Mouse (Mus musculus): Measurements from ENCODE around the gene Fam196a. TPM values are rescaled to one million over a fixed set of nuclear protein-coding genes. Genes with fewer than 3 reads are reported as not detected.

Gene Fam196a
- total and polyA plus RNA-seq, 2 experiments from 2014 or later = 10.5 to 31.9 TPM

GRCm38 (mm10) chr7:134894604-134895003 lies 43.6 kb downstream of the Fam196a start:
- no peak overlapping the region for H3K4me2 ChIP-seq (ENCODE audit: low read depth, low read length, poor library complexity, severe bottlenecking)
- DNase-seq (ENCODE audit: low spot score) (peak; percentile 17), ATAC-seq (ENCODE audit: low FRiP score) (no peak)
- WGBS = 54% methylated on average over 2 of the region's 2 CpGs
- H3K9ac ChIP-seq (replicated peaks; ENCODE audit: low read length, poor library complexity, severe bottlenecking) = no peak overlapping the region
- TF ChIP-seq CTCF (IDR thresholded peaks at IDR 0.05) = no peak
- no peak overlapping the region for H3K27ac ChIP-seq (ENCODE audit: low read depth, low read length)
- no peak overlapping the region for H3K4me3 ChIP-seq (ENCODE audit: low read depth, low read length)
- no peaks in the 10 kb centered on the region for H3K27me3 ChIP-seq (ENCODE audit: insufficient read depth, low read length)
- H3K9me3 ChIP-seq (ENCODE audit: low read length) = no peaks in the 10 kb centered on the region
- no peaks in the 10 kb centered on the region for H3K36me3 ChIP-seq (ENCODE audit: insufficient read depth, low read length)
- H3K4me1 ChIP-seq (ENCODE audit: insufficient read depth, low read length) = no peaks in the 10 kb centered on the region; the same call in 1 of the 2 replicates

- DNase-seq (ENCODE audit: low spot score) (no peak), ATAC-seq (ENCODE audit: low FRiP score) (no peak)
- Histone ChIP-seq H3K4me1 (ENCODE audit: insufficient read depth, low read length) (no peaks in the 10 kb centered on the region; the same call in 1 of the 2 replicates), H3K36me3 (ENCODE audit: insufficient read depth, low read length) (no peaks in the 10 kb centered on the region), H3K27me3 (ENCODE audit: insufficient read depth, low read length) (no peaks in the 10 kb centered on the region), H3K4me2 (ENCODE audit: low read depth, low read length, poor library complexity, severe bottlenecking) (no peak overlapping the region), H3K9me3 (ENCODE audit: low read length) (no peaks in the 10 kb centered on the region), H3K9ac (replicated peaks; ENCODE audit: low read length, poor library complexity, severe bottlenecking) (no peak overlapping the region), H3K4me3 (ENCODE audit: low read depth, low read length) (no peak overlapping the region), H3K27ac (ENCODE audit: low read depth, low read length) (no peak overlapping the region)
- 96% methylated on average over 4 of the region's 4 CpGs for WGBS
- peak; percentile 53 for TF ChIP-seq CTCF (IDR thresholded peaks at IDR 0.05)
Measured at GRCm38 (mm10) chr7:134892972-134893371, 45.3 kb downstream of the Fam196a start.

- ATAC-seq (ENCODE audit: low FRiP score) (no peak), DNase-seq (ENCODE audit: low spot score) (peak; percentile 46)
- Histone ChIP-seq H3K4me1 (ENCODE audit: insufficient read depth, low read length) (no peaks in the 10 kb centered on the region; the same call in 1 of the 2 replicates), H3K9ac (replicated peaks; ENCODE audit: low read length, poor library complexity, severe bottlenecking) (no peak overlapping the region), H3K27me3 (ENCODE audit: insufficient read depth, low read length) (no peaks in the 10 kb centered on the region), H3K9me3 (ENCODE audit: low read length) (no peaks in the 10 kb centered on the region), H3K4me3 (ENCODE audit: low read depth, low read length) (no peak overlapping the region), H3K4me2 (ENCODE audit: low read depth, low read length, poor library complexity, severe bottlenecking) (no peak overlapping the region), H3K36me3 (ENCODE audit: insufficient read depth, low read length) (no peaks in the 10 kb centered on the region), H3K27ac (ENCODE audit: low read depth, low read length) (peak overlapping the region; percentile 26; the same call in 1 of the 2 replicates)
- TF ChIP-seq CTCF (IDR thresholded peaks at IDR 0.05) = peak; percentile 39; the same call in 1 of the 2 replicates
- 49% methylated on average over 13 of the region's 13 CpGs for WGBS
Measured at GRCm38 (mm10) chr7:134892449-134892871, 45.8 kb downstream of the Fam196a start.

GRCm38 (mm10) chr7:134883516-134883915 lies 54.7 kb downstream of the Fam196a start:
- no peaks in the 10 kb centered on the region for H3K9me3 ChIP-seq (ENCODE audit: low read length)
- H3K27me3 ChIP-seq (ENCODE audit: insufficient read depth, low read length) = no peaks in the 10 kb centered on the region
- DNase-seq (ENCODE audit: low spot score) (no peak), ATAC-seq (ENCODE audit: low FRiP score) (no peak)
- TF ChIP-seq CTCF (IDR thresholded peaks at IDR 0.05) = no peak
- H3K4me1 ChIP-seq (ENCODE audit: insufficient read depth, low read length) = no peaks in the 10 kb centered on the region
- H3K36me3 ChIP-seq (ENCODE audit: insufficient read depth, low read length) = peaks cover 4% of the 10 kb centered on the region; the same call in 1 of the 2 replicates
- H3K9ac ChIP-seq (replicated peaks; ENCODE audit: low read length, poor library complexity, severe bottlenecking) = no peak overlapping the region
- H3K4me3 ChIP-seq (ENCODE audit: low read depth, low read length) = no peak overlapping the region
- no peak overlapping the region for H3K4me2 ChIP-seq (ENCODE audit: low read depth, low read length, poor library complexity, severe bottlenecking)
- no peak overlapping the region for H3K27ac ChIP-seq (ENCODE audit: low read depth, low read length)
- WGBS = 78% methylated on average over 6 of the region's 6 CpGs

- H3K36me3 ChIP-seq (ENCODE audit: insufficient read depth, low read length) = peaks cover 4% of the 10 kb centered on the region; the same call in 1 of the 2 replicates
- no peaks in the 10 kb centered on the region for H3K4me1 ChIP-seq (ENCODE audit: insufficient read depth, low read length)
- 65% methylated on average over 6 of the region's 6 CpGs for WGBS
- H3K27me3 ChIP-seq (ENCODE audit: insufficient read depth, low read length) = no peaks in the 10 kb centered on the region
- H3K4me2 ChIP-seq (ENCODE audit: low read depth, low read length, poor library complexity, severe bottlenecking) = no peak overlapping the region
- no peak for TF ChIP-seq CTCF (IDR thresholded peaks at IDR 0.05)
- no peak overlapping the region for H3K4me3 ChIP-seq (ENCODE audit: low read depth, low read length)
- DNase-seq (ENCODE audit: low spot score) (no peak), ATAC-seq (ENCODE audit: low FRiP score) (no peak)
- H3K27ac ChIP-seq (ENCODE audit: low read depth, low read length) = no peak overlapping the region
- no peaks in the 10 kb centered on the region for H3K9me3 ChIP-seq (ENCODE audit: low read length)
- no peak overlapping the region for H3K9ac ChIP-seq (replicated peaks; ENCODE audit: low read length, poor library complexity, severe bottlenecking)
Measured at GRCm38 (mm10) chr7:134880431-134880830, 57.8 kb downstream of the Fam196a start.

GRCm38 (mm10) chr7:134878985-134879384 lies 59.2 kb downstream of the Fam196a start:
- no peak overlapping the region for H3K4me3 ChIP-seq (ENCODE audit: low read depth, low read length)
- no peak for TF ChIP-seq CTCF (IDR thresholded peaks at IDR 0.05)
- H3K27ac ChIP-seq (ENCODE audit: low read depth, low read length) = no peak overlapping the region
- H3K9me3 ChIP-seq (ENCODE audit: low read length) = no peaks in the 10 kb centered on the region
- peaks cover under 1% of the 10 kb centered on the region; the same call in 1 of the 2 replicates for H3K36me3 ChIP-seq (ENCODE audit: insufficient read depth, low read length)
- no peak overlapping the region for H3K9ac ChIP-seq (replicated peaks; ENCODE audit: low read length, poor library complexity, severe bottlenecking)
- DNase-seq (ENCODE audit: low spot score) = no peak
- H3K4me2 ChIP-seq (ENCODE audit: low read depth, low read length, poor library complexity, severe bottlenecking) = no peak overlapping the region
- no peaks in the 10 kb centered on the region for H3K4me1 ChIP-seq (ENCODE audit: insufficient read depth, low read length)
- no peaks in the 10 kb centered on the region for H3K27me3 ChIP-seq (ENCODE audit: insufficient read depth, low read length)
- WGBS = 28% methylated on average over 6 of the region's 6 CpGs
- no peak for ATAC-seq (ENCODE audit: low FRiP score)
